Mouse (Mus musculus) neutrophil, adult 65 days (primary cell): ENCODE data around the gene Gm6020. TPM values are rescaled to one million over a fixed set of nuclear protein-coding genes. Genes with fewer than 3 reads are reported as not detected.

Experiments
- total RNA-seq: library from RNA; stranded (reverse); gene quantifications from 2 replicates; pipeline ENCODE4 v1.2.4, GENCODE M21; 2023

The Gm6020 gene
- not detected in 2 replicates for total RNA-seq

GRCm38 (mm10) chr19:61183590-61183989, at the start of gene Gm6020:
TSS of gene Gm6020 (plus strand) at chr19:61183890.

GRCm38 (mm10) chr19:61140342-61141206, 43.1 kb upstream of the Gm6020 start, which contains the start of gene Zfp950:
TSS of gene Zfp950 (minus strand) at chr19:61140840.

DNA sequence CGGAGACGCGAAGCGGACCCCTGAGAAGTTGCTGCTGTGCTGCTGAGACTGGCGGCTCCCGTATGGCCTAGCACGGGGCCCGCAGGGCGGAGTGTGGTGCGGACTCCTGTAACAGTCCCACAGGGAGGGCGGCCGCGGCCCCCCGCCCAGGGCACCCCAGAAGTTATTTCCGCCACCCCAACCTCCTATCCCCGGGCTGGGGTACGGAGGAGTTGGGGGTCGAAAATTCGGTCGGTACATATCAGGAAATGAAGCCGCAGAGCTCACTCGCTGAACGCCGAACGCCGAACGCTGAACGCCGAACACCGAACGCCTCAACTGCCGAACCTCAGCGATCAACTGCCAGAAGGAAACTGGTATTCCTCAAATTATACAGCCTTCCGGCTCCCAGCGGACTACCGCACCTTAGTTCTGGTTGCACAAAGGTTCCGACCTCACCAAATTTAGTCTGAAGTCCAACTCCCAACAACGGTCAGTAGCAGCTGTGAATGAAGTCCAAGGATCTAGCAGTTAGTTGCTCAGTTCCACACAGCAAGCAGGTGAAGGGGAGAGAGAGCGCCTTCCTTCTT, 7.8 kb upstream of the Gm6020 start, which contains the start of gene Gm7102:
Gm7102 (minus strand) TSS at position 554 of the 569 bp plus-strand sequence.

GRCm38 (mm10) chr19:61227941-61228701, 44.4 kb downstream of the Gm6020 start, which contains the start of gene Csf2ra:
TSS of gene Csf2ra (minus strand) at chr19:61228429.

Other genes starting within 250 kb of the Gm6020 start
- 9.6 and 20.1 TPM in 2 replicates for gene Zfp950, start 43.0 kb upstream of the Gm6020 start, total RNA-seq
- not detected in 2 replicates for gene Gm7102, start 7.6 kb upstream of the Gm6020 start, total RNA-seq
- gene Csf2ra, start 44.5 kb downstream of the Gm6020 start, total RNA-seq, result 1,017 and 1,177 TPM in 2 replicates
- not detected in 2 replicates for gene Gm21060, start 113.2 kb downstream of the Gm6020 start, total RNA-seq